Mouse (Mus musculus): ENCODE measurements around the gene Pitpna.

The Pitpna gene

DNA sequence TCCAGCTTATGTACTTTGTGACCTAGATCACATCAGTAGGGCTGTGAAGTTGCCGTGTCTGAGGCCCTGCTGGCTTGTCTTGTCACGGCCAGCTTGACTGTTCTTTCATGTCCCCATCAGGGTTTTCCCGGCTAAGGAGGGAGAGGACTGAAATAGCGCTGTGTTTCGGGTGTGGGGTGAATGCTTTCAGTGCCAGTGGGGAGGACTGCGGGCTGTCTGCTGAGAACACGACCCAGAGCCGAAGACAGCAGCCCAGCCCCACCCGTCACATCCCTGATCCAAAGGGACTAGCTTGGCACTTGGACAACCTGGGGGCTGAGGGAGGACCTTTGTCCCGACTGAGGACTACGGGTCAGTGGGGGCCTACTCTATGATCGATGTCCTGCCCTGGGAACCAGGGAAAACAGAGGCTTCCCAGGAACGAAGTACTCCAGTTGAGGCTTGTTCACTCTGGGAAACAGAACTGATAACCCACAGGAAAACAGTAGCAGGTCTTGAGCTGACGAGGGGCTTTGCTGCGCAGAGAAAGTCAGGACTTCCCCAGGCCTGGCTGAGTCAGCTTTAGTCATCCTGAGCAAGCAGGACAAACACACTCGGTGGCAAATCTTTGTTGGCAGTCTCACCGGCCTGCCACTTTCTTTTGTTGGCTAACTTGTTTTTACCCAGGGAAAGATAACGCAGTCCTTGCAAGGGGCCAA lies 23.9 kb upstream of the Pitpna start:
- no peak for DNase-seq (ENCODE audit: low read depth, low spot score)

DNA sequence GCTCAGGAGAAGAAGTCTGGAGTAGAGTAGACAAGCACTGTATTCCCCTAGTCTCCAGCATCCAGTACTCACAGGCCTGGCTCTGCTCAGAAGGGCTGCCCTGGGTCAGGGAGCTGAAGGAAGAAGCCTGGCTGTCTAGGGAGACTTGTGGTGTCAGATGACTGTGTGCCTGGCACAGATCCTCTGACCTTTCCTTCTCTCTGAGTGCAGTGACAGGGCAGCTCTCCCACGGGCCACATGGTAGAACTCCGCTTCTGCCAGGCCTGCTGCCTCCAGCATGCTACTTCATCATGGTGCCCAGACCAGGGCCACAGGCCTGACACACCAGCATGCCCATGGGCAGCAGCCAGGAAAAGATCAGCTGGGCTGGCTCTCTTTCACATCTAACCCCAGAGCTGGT lies 22.0 kb upstream of the Pitpna start:
- DNase-seq (ENCODE audit: low read depth, low spot score), result no peak

DNA sequence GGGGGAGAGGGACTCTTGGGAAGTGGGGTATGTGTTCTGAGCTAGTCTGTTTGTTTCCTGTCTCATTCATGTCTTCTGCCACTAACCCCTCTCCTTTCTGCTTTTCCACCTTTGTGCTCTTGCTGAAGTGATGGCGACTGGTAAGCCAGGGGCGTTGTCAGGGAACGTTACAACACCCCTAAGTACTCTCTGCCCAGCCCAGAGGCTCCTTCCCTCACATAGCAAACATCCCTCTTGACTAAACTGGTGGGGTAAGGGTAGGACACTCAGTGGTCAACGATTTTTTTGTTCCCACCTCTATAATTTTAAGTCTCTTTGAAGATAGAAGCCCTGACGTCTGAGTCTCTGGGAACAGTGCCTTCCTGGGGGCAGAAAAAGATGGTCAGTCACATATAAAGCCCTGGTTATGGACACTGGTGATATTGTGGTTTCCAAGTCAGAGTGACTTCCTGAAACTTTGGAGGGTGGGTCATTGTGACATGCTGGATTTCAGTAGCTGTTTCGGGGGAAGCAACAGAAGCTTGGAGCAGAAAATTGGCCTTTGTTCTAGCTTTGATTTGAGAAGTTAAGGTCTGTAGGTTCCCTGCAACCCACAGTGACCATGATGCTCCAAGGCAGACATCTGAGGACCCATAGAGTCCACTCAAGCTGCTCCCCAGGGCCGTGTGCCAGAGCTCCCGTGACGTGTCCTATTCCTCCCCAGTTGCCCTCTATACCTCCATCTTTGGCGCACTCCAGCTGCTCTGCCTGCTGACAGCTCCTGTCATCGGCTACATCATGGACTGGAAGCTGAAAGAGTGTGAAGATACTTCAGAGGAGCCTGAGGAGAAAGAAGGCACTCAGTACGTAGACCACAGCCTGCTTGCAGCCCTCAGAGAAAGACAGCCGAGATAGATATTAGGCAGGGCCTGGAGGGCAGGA lies 21.4 kb upstream of the Pitpna start:
- no peak for DNase-seq (ENCODE audit: low read depth, low spot score)

DNA sequence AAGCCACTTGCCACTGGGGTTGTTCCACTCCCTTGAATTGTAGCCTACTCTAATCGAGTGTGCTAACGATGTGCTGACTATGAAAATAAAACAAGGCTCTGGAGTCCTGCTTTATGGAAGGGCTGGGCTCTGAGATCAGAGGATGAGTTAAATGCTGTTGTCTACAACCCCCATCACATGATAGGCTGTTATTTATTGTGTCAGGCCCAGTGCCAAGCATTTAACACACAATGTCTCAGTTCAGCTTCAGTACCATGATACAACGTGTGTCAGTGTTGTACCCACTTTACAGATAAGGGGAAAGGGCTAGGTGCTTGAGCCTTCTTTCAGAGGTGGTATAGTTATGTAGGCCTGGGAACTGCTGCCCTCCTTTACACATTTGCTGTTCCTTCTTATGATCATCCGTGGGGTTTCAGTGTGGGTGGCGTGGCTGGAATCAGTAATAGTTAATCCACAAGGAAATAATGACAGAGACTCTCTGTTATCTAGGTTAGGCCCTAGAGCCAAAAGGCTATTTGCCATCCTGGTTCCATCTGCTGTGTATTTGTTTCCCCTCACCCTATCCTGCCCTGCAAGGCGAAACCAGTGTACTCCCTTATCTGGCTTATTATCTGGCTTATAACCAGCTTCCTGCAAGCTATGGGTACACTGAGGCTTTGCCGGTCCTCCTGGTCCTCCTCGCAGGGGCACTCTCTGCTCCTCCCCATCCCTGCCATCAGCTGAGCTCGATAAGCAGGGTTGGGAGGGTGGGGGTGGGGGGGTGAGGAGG lies 20.4 kb upstream of the Pitpna start:
- no peak for DNase-seq (ENCODE audit: low read depth, low spot score)

DNA sequence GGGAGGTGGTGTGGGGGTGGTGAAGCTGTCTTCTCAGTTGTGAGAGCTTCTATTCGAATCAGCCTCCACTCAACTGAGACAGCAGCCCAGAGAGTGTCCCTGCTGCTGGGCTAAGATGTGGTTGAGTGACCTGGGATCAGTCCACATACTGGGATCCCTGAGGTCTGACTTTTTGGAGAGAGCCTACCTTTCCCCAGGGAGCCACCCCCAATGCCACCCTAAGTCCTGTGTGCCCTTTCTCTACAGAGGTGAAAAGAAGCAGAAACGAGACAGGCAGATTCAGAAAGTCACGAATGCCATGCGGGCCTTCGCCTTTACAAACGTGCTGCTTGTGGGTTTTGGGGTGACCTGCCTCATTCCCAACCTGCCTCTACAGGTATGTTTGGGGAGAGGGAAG lies 19.8 kb upstream of the Pitpna start:
- no peak for DNase-seq (ENCODE audit: low read depth, low spot score)

DNA sequence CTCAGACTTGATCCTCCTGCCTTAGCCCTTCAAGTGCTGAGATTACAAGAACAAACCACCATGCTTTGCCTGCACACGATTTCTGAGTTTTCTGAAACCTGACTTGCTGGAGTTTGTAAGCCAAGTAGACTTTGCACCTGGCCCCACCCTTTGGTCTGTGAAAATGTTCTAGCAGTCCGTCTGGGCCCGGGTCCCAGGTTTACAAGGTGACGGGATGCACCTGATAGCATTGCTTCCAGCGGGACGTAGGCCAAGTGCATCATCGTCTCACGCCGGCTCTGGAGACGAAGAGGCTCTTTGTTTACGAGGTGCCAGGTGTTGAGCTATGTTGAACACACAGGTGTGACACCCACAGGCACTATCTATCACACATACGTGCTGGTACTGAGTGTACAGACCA lies 18.9 kb upstream of the Pitpna start:
- DNase-seq (ENCODE audit: low read depth, low spot score), result no peak

DNA sequence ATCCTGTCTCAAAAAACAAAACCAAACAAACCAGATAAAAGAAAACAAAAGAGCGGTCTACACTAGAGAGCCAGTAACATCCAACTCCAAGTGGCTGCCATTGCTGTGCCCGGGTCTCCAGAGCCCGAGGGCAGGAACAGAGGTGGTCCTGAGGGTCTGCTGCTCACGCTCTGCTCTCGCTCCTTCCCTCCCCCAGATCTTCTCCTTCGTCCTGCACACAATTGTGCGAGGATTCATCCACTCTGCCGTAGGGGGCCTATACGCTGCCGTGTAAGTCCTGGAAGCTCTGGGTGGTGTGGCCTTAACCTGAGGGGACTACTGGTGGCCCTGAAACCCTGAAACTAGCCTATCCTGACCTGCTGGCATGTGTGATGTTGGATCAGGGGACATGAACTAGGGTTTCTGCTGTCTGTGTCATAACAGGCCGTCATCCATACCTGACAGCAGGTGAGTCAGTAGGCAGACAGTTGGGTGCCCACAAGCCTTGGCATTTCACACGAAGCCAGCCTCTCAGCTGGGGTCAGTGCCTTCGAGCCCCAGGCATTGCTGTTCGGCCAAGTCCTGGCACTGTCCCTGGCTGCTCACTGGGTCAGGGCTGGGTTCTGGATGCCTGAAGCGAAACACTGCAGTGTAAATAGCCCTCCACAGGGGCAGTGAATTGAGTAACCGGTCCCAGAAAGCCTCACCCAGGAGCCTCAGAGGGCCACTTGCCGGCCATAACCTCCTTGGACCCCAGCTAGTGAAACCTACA lies 17.3 kb upstream of the Pitpna start:
- no peak for DNase-seq (ENCODE audit: low read depth, low spot score)

DNA sequence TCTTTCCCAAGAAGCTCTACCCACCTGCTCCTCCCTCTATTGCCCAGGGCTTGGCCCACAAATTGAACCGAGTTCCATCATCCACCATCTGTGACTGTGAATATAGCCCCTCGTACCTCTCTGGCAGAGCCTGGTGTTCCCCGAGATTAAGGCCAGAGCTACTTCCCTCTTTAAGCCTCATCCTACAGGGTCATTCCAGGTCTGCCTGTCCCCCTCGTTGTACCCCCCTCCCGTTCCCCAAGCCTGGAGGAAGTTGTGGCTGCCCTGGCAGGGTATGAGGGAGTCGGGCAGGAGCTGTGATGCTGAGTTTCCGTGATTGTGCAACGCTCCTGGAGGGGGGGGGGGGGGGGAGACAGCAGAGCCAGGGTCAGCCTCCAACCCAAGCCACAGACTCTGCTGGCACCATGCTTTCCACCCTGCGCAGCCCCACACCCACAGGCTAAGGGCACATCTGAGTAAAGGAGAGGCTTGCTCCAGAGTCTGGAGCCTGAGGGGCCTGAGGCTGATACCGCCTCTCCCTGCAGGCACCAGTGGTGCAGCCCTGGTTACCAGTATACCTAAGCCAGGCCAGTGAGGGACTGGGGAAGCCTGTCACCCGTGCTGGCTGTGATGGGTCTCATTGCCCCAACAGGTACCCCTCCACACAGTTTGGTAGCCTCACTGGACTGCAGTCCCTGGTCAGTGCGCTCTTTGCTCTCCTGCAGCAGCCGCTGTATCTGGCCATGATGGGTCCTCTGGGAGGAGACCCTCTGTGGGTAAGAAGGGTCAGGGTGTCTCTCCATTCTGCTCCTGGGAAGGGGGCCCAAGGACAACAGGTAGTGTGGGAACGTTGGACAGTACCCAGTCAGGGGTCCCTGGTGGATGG lies 16.5 kb upstream of the Pitpna start:
- DNase-seq (ENCODE audit: low read depth, low spot score), result no peak

DNA sequence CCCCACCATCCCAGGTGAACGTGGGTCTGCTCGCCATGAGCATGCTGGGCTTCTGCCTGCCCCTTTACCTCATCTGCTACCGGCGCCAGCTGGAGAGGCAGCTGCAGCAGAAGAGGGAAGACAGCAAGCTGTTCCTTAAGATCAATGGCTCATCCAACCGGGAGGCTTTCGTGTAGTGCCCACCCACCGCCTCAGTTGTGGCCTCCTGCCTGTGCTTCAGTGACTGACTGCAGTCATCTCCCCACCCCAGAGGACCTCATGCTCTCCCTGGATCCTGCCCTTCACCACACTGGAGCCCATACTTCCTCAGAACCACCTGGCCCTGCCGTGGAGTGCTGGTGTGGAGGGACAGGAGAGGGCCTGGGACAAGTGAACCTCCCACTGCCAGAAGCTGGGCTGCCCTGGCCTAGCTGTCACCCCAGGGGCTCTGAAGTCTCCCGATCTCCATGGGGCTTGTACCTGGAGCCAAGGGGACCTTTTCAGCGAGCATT lies 15.6 kb upstream of the Pitpna start:
- DNase-seq (ENCODE audit: low read depth, low spot score), result no peak

DNA sequence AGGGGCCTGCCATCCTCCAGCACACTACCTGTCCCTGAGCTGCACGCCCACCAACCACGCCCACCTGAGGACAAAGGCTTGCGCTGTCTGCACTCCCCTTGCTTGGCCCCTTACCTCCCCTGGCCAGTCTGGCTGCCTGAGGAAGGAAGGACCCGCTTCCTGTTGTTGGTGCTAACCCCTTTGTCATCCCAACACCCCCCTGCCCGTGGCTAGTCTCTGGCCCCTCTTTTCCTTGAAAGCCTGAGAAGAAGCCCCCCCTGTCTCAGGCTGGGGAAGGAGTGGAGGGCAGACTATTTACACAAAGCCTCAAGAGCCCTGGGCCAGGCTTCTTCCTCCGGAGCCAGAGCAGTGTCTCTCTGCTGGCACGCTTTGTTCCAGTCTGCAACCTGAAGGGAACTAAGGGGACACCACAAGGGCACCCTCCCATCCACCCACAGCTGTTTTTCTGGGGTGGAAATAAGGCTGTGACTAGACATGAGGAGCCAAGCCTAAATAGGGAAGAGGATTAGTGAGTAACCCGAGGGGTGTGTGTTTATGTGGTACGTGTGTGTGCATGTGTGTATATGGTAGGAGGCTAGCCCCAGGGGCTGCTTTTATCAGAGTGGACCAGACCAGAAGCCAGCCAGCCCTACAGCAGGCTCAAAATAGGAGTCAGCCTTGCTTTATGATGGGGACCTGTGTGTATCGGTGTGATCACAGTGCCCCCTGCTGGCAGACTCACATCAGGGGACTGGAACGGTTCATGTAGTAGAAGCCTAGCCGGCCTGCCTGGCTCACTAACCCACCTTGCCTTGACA lies 14.8 kb upstream of the Pitpna start:
- DNase-seq (ENCODE audit: low read depth, low spot score), result peak; percentile 81

DNA sequence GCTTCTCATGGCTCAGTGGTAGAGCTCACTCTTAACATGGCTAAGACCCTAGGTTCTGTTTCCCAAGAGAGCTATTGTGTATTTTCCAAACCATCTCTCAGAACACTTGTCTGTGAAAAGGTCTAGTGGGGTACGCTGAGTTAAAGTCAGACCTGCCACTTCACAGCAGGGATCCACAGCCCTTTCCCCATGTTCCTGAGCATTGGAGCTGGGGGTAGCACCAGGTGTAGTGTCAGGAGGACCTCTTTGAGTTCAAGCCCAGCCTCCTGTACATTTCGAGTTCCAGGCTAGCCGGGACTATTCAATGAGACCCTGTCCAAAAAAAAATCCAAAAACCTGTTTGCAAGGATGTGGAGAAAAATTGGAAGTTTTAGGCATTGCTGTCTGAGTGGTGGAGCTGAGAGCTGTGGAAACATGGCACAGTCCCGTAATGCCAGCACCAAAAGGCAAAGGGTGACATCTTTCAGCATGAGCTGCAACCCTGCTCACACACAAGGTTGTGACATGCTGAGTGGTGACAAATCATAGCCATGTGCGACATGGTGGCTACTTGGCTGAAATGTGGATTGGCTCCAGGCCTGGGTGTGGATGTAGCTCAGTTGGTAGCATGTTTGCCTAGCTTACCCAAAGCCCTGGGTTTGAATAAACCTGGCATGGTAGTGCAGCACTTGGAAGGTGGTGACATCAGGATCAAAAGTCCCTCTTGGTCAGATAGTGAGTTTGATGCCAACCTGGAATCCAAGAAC lies 13.3 kb upstream of the Pitpna start:
- no peak for DNase-seq (ENCODE audit: low read depth, low spot score)

DNA sequence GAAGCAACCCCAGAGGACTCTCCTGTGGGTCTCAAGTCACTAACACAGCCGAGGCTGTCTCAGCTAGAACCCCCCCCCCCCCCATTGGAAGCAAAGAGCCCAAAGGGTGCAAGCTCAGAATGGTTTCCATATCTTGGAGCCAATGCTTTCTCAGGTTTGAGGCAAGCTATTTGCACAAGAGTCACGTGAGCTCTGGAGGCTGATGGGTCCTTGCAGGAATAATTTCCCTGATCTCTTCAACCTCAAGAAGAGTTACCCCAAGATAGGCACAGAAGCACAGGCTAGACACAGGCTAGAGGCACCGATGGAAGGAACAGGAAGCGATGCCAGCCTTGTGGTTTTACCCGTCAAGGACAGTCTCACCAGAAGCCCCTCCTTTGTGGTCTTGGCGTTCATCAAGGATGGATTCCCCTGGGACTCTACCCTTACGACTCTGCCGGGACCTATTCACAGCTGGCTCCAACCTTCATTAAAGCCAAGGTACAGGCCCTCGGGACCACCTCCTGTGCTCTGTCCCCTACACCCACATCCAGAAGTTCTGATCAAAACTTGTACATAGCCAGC lies 12.3 kb upstream of the Pitpna start:
- DNase-seq (ENCODE audit: low read depth, low spot score), result no peak

DNA sequence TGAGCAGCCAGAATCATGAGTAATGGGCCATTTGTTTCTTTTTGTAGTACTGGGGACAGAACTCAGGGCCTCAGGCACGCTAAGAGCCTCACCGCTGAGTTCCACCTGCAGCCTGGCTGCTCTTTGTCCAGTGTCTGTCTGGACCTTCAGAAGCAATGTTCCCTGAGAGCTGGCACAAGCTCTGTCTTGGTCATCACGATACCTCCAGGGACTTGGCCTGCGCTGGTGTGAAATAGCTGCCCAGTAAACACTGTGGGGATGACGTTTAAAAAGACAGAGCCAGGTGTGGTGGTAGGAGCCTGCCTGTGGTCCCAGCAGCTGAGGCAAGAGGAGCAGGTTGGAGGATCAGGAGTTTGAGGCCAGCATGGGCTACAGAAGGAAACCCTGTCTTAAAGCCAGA lies 9.3 kb upstream of the Pitpna start:
- no peak for DNase-seq (ENCODE audit: low read depth, low spot score)

DNA sequence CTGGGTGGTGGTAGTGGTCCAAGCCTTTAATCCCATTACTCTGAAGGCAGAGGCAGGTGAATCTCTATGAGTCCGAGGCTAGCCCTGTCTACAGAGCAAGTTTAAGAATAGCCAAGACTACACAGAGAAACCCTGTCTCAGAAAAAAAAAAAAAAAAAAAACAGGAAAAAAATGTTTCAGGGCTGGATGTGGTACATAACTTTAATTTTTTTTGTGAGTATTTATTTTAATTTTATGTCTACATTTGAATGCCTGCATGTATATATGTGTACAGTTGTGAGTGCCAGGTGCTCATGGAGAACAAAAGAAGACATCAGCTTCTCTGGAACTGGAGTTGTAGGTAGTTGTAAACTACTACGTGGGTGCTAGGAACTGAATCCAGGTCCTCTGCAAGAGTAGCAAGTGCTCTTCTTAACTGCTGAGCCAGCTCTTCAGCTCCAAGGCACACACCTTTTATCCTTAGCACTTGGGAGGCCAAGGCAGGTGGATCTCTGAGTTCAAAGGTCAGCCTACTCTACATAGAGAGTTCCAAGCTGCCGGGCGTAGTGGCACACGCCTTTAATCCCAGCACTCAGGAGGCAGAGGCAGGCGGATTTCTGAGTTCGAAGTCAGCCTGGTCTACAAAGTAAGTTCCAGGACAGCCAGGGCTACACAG lies 6.3 kb upstream of the Pitpna start:
- no peak for DNase-seq (ENCODE audit: low read depth, low spot score)

DNA sequence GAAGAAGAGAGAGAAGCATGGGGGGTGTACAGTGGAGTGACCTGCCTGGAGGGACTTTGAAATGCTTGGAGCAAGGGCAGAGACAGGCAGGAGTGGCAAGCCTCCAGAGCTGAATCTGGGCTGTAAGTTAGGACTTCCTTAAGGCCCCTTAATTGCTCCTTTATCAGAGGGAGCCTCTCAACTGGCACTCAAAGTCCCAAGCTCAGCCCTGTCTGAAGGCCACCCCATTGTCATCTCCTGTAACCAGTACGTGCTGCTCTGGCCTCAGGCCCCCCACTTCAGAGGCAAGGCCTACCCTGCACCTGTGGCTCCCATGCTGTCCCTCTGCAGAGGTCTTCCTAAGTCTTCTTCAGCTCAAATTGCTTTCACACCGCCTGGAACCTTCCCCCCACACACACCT lies 4.4 kb upstream of the Pitpna start:
- no peak for DNase-seq (ENCODE audit: low read depth, low spot score)

DNA sequence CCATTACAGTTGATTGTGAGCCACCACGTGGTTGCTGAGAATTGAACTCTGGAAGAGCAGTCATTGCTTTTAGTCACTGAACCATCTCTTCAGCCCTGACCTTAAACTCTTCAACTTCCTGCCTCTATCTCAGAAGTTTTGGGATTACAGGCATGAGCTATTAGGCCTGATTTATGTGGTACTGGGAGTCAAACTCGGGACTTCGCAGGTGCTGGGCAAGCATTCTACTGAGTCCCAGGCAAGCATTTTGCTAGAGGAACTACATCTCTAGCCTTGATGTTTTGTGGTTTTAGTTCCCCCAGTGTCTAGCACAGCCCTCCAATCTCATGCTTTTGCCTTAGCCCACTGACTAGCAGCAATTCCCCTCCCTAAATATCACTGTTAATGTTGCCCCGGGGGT lies 2.8 kb upstream of the Pitpna start:
- DNase-seq (ENCODE audit: low read depth, low spot score), result no peak

DNA sequence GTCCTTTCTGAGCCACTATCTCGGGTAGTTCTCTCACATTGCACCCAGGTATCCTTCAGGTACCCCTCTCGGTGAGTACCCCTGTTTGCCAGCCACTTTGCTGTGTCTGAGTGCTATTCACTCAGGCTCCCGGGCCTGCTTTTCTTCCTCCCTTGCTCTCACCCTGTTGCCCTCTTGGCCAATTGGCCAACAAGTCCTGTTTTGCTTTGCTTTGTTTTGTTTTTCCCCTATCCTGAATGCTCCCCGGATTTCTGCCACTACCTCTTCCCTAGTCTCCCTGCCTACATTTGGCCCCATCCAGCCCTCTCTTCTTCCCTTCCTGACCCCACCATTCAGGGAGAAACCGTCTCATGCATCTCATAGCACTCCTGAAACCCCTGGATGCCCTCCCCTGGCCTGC lies 1.9 kb upstream of the Pitpna start:
- DNase-seq (ENCODE audit: low read depth, low spot score), result no peak

DNA sequence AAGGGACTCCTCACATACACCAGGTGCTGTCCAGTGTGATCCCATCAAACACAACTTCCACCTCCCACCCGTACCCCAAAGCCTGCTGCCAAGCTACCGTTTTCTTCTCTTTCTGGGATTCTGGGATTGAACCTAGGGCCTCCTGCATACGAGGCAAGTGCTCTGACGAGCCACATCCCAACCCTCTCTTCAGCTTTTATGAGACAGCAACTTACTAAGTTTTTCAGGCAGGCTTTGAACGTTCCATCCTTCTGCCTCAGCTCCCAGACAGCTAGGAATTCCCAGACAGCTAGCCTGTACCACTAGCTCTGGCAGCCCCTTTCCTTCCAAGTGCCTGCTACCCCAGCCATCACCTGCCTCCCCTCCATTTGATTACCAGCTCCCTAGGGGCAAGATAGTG lies 934 bp upstream of the Pitpna start:
- DNase-seq (ENCODE audit: low read depth, low spot score), result no peak
